Mouse (Mus musculus) frontal cortex, adult (tissue): ENCODE data around the gene Sult2b1.

Experiments
- ATAC-seq: cut with Nextera tagmentation; 2 replicates; pipeline ENCODE4 v1.9.2; 2017; ENCODE audit warnings: mild to moderate bottlenecking, moderate library complexity, mixed read lengths; ENCODE audit not compliant: low TSS enrichment

Sult2b1 gene

DNA sequence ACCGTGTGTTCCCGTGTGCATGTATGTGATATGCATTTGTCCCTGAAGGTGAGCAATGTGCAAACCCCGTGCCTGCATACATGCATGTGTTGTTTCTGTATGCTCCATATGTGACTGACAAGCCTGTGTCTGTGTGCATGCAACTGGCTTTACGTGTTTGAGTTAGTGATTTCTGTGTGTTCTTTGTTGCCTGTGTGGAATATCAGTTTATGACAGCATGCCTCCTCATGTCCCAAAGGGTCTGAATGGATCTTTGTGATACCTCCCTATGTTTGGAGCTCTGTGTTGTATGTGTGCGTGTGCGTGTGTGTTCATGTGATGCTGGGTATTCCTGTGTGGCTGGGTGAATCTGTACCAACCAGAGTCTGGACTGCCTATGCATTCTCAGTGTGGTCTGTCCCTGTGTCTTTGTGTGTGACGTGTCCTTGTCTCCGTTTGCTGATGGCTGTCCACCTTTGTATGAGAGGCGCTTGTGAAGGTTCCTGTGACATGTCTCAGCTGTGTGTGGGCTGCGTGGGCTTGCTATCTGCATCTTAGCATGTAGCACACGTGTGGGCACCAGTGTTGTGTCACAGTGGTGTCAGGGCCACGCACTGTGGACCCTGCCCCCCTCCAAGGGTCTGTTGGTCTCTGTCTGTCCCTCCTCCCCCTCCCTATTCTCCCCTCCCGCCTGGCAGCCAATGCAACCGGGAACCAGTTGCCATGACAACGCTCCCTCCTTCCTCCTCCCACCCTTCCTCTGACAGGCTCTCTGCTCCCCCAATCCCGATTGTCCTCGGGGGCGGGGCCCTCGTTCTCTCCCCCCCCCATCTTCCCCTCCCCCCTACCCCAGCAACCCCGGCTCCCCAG, at the start of gene Sult2b1:
Sult2b1 (minus strand) TSS at position 146 of the 849 bp plus-strand sequence.
- peak; percentile 64 for ATAC-seq

GRCm38 (mm10) chr7:45833924-45834323, 49.5 kb upstream of the Sult2b1 start:
- ATAC-seq, result no peak

- no peak for ATAC-seq
These were observed 48.8 kb upstream of the Sult2b1 start for GRCm38 (mm10) chr7:45833148-45833790.

GRCm38 (mm10) chr7:45832428-45832827, 48.0 kb upstream of the Sult2b1 start:
- ATAC-seq, result no peak

GRCm38 (mm10) chr7:45831128-45831525, 46.7 kb upstream of the Sult2b1 start:
- no peak for ATAC-seq

GRCm38 (mm10) chr7:45830427-45831127, 46.1 kb upstream of the Sult2b1 start, which contains the start of gene Grwd1:
Gene Grwd1, minus strand, starts transcription at chr7:45830944.
- ATAC-seq, result peak; percentile 78

GRCm38 (mm10) chr7:45826631-45827030, 42.2 kb upstream of the Sult2b1 start:
- no peak for ATAC-seq

GRCm38 (mm10) chr7:45824598-45824997, 40.1 kb upstream of the Sult2b1 start, which contains the start of gene Kcnj14:
Gene Kcnj14, minus strand, starts transcription at chr7:45824782.
- no peak for ATAC-seq

DNA sequence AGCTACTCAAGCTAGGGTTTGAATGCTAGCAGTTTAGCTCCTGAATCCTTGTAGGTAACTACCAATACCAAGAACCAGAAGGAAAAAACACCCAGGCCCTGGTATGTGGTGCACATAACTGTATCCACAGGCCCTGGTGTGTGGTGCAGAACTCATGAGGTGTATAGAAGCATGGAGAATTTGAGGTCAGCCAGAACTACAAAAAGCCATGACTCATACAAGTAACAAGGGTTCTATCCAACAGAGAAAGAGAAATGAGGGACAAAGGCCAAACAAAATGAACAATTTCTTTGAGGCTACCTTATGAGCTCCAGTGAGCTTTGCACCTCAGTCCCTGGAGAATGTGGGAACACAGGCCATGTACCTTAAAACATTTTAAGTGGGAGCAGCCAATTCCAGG, 36.4 kb upstream of the Sult2b1 start:
- no peak for ATAC-seq

GRCm38 (mm10) chr7:45819843-45820242, 35.4 kb upstream of the Sult2b1 start:
- no peak for ATAC-seq

DNA sequence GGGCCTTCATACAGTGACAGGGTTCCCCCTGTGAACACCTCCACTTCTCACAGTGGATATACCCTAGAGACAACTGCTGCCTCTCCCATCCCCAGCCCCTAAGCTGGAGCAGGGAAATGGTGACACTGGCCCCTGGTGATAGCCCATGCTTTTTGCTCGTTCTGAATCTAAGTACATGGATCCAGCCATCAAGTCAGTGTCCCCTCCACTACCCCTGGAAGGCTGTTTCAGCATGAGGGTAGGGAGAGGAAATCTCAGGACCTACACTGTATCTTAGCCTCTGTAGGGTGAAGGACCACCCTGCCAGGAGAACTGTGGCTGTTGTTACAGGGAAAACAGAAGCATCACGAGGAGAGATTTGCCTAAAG, 31.5 kb upstream of the Sult2b1 start:
- no peak for ATAC-seq

DNA sequence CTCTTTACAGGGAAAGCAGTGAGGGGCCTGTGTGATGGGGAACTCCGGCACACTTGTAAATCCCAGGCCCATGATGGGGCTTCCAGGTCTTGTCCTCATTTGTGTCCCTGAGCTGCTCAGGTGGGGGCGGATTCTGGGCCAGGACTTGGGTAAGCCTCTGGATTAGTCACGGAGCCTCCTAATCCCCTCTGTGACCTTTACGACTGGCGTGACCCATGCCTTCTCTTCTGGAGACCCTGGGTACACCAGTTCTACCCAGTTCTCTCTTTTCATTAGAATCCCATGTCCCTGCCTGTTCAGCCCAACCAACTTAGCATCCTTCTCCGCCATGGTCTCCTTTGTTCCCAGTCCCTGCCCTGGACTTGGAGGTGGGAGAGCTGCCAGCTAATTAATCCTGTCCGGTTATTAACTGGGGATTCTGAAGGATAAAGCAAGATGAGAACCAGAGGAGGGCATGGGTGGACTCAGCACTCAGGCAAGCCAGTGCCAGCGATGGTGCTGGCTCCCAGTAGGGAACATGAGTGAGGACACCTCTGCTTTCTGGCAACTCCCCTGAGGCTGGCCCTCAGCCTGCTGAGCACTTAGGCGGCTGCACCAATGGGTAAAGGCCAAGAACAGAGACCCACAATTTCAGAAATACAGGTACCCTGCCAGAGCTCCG, 31.0 kb upstream of the Sult2b1 start:
- ATAC-seq, result no peak

DNA sequence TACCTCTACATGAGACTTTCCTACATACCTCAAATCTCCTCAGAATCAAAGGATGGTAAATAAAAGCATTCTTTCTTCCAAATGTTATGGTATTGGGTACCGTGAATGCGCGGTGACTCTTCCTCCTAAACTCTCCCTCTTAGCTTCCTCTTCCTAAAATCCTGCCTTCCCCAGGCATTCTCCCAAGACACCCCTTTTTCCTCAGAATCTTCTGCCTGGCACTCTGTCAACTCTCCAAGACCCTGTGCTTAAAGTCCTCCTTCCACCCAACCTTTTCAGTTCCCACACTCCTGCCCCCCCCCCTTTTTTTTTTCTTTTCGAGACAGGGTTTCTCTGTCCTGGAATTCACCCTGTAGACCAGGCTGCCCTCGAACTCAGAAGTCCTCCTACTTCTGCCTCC, 30.4 kb upstream of the Sult2b1 start:
- no peak for ATAC-seq

GRCm38 (mm10) chr7:45813787-45814779, 29.6 kb upstream of the Sult2b1 start, which contains the start of gene Cyth2:
Gene Cyth2, minus strand, starts transcription at chr7:45814581.
- peak; percentile 94 for ATAC-seq

- ATAC-seq, result no peak
These were observed 28.5 kb upstream of the Sult2b1 start for GRCm38 (mm10) chr7:45812921-45813320.

DNA sequence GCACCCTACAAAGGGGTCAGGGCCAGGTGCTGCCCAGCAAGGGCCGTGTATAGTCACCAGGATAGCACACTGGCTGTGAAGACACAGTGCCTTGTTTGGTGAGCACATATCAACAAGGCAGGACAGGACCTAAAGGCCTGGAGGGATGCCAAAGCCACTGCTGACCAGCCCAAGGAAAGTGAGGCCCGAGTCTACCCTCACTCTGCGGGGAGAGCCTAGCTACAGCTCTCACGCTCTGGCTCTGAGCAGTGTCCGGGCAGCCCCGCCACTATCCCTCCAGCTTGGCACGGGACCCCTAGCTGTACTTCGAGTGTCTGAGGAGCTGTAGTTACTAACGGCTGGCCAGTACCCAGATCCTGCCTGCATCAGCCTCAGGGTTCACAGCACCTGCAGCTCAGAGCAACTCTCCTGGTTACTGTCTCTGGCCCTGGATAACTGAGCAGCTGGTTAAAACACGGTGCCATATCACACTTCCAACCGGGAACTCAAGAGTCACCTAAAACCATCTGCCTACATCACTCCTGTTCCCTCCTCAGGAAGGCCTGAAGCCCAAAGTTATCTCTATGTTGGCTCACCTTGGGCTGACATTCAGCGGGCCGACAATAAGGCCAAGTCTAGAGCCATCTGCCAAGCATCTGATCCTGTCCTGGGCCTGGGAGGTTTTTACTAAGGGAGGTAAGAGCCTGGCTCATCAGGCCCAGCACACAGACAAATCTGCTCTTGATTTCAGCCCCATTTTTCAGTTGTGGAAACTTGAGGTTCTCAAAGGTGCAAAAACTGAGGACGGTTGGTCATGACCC, 25.0 kb upstream of the Sult2b1 start:
- ATAC-seq, result no peak

GRCm38 (mm10) chr7:45808471-45808870, 24.0 kb upstream of the Sult2b1 start:
- ATAC-seq, result no peak

DNA sequence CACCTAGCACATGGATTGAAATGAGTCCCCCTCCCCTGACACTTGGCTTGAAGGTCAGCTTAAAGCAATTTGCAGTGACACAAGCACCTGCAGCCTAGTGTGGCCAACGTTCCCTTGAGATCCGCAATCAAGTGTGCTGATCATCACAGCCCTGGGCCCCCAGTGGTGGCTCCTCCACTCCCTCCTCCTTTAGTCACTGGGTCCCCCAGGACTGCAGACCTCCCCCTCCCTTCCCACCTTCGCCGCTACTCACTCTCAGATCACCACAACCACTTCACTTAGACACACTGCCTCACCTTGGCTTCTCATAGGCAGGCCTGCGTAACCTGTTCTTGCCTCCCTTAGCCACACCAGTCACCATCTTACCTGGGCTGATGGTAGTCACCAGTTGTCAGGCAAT, 21.5 kb upstream of the Sult2b1 start:
- ATAC-seq, result no peak

GRCm38 (mm10) chr7:45802551-45802950, 18.1 kb upstream of the Sult2b1 start:
- ATAC-seq, result no peak

DNA sequence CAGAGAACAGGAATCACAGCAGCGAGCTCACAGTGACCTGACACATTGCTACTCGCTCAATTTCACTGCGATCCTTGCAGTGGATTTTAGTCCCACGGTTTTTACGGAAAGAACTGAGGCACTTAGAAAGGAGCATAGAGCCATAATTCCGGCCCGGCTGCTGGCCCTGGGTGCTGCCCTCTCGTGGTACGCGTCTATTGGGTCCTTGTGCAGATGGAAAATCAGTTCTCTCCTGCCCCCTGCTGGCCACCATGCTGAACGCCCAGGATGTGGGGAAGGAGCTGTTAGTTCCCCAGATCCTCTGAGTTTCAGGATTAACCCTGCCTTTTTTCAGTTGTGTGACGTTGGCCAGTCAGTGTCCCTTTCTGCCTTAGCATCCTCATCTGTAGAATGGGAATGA, 16.9 kb upstream of the Sult2b1 start:
- ATAC-seq, result peak; percentile 60
